Mouse (Mus musculus) testis, adult 2 months (tissue): ENCODE results near the gene Myt1l. TPM values are rescaled to one million over a fixed set of nuclear protein-coding genes. Genes with fewer than 3 reads are reported as not detected.
A peak's percentile ranks its signal among the peaks of the same experiment; 100 is the strongest.

Source experiments
- H3K27ac ChIP-seq: fragments of 200-500 bp; 2 replicates; pipeline ENCODE4 v1.5.1; 2012; ENCODE audit warnings: low read depth, low read length; ENCODE audit not compliant: control insufficient read depth, insufficient read depth
- H3K27me3 ChIP-seq: fragments of 200-500 bp; 2 replicates; pipeline ENCODE4 v1.6.1; 2012; ENCODE audit warnings: mild to moderate bottlenecking, low read length, moderate library complexity; ENCODE audit not compliant: control insufficient read depth, insufficient read depth
- H3K36me3 ChIP-seq: fragments of 200-500 bp; 2 replicates; pipeline ENCODE4 v1.6.1; 2012; ENCODE audit warnings: mild to moderate bottlenecking, low read length; ENCODE audit not compliant: control insufficient read depth, insufficient read depth
- H3K4me1 ChIP-seq: fragments of 200-500 bp; 2 replicates; pipeline ENCODE4 v1.6.1; 2012; ENCODE audit warnings: low read length; ENCODE audit not compliant: control insufficient read depth, insufficient read depth
- H3K4me3 ChIP-seq: fragments of 200-500 bp; 2 replicates; pipeline ENCODE4 v1.5.1; 2012; ENCODE audit warnings: low read depth, mild to moderate bottlenecking, low read length, moderate library complexity, mixed read lengths; ENCODE audit not compliant: control insufficient read depth
- CTCF ChIP-seq: fragments of 200-500 bp; IDR thresholded peaks from 2 replicates; pipeline ENCODE4 v1.5.1; 2012; ENCODE audit warnings: low read depth, mild to moderate bottlenecking, inconsistent platforms, low read length, moderate library complexity; ENCODE audit not compliant: control insufficient read depth, insufficient read depth, insufficient replicate concordance
- POLR2A ChIP-seq: fragments of 200-500 bp; IDR thresholded peaks from 2 replicates; pipeline ENCODE4 v1.6.1; 2012; ENCODE audit warnings: low read depth, mild to moderate bottlenecking, inconsistent platforms, low read length, moderate library complexity; ENCODE audit not compliant: control insufficient read depth
- polyA plus RNA-seq: library from polyadenylated mRNA; depleted of rRNA; stranded (reverse); fragments of >200 nt; gene quantifications from 2 replicates; pipeline ENCODE4 v1.2.3, GENCODE M21; 2012

Gene Myt1l
- polyA plus RNA-seq, 1 experiment, result 5.6 TPM

GRCm38 (mm10) chr12:29533071-29533876 is 5.1 kb downstream of the Myt1l start:
- H3K27me3 ChIP-seq, result no peaks in the 10 kb centered on the region

GRCm38 (mm10) chr12:29534326-29534725 is 6.1 kb downstream of the Myt1l start:
- Histone ChIP-seq H3K4me1 (peaks cover 2% of the 10 kb centered on the region; the same call in 1 of the 2 replicates), H3K36me3 (no peaks in the 10 kb centered on the region), H3K27me3 (no peaks in the 10 kb centered on the region), H3K4me3 (no peak overlapping the region), H3K27ac (no peak overlapping the region)
- TF ChIP-seq CTCF, result no peak
- no peak for TF ChIP-seq POLR2A

More at GRCm38 (mm10) chr12:29533071-29533876, 5.1 kb downstream of the Myt1l start:
- no peaks in the 10 kb centered on the region for H3K36me3 ChIP-seq
- peaks cover 5% of the 10 kb centered on the region for H3K4me1 ChIP-seq
- H3K27ac ChIP-seq, result no peak overlapping the region
- H3K4me3 ChIP-seq, result no peak overlapping the region
- TF ChIP-seq POLR2A (no peak), CTCF (no peak)

GRCm38 (mm10) chr12:29534761-29535300 is 6.6 kb downstream of the Myt1l start:
- Histone ChIP-seq H3K36me3 (no peaks in the 10 kb centered on the region), H3K4me3 (peak overlapping the region; percentile 14), H3K27me3 (no peaks in the 10 kb centered on the region), H3K4me1 (peaks cover 2% of the 10 kb centered on the region; the same call in 1 of the 2 replicates), H3K27ac (no peak overlapping the region)
- TF ChIP-seq POLR2A (no peak), CTCF (no peak)

GRCm38 (mm10) chr12:29537916-29538315 is 9.7 kb downstream of the Myt1l start:
- TF ChIP-seq CTCF (no peak), POLR2A (no peak)
- H3K27me3 ChIP-seq, result no peaks in the 10 kb centered on the region
- H3K4me3 ChIP-seq, result no peak overlapping the region

GRCm38 (mm10) chr12:29538456-29538855 is 10.3 kb downstream of the Myt1l start:
- H3K4me1 ChIP-seq, result peaks cover 2% of the 10 kb centered on the region; the same call in 1 of the 2 replicates
- H3K36me3 ChIP-seq, result no peaks in the 10 kb centered on the region
- no peak overlapping the region for H3K4me3 ChIP-seq
- H3K27ac ChIP-seq, result no peak overlapping the region
- TF ChIP-seq CTCF (no peak), POLR2A (no peak)
- H3K27me3 ChIP-seq, result no peaks in the 10 kb centered on the region

More at GRCm38 (mm10) chr12:29537916-29538315, 9.7 kb downstream of the Myt1l start:
- H3K4me1 ChIP-seq, result peaks cover 2% of the 10 kb centered on the region; the same call in 1 of the 2 replicates
- no peak overlapping the region for H3K27ac ChIP-seq
- no peaks in the 10 kb centered on the region for H3K36me3 ChIP-seq

- Histone ChIP-seq H3K27ac (no peak overlapping the region), H3K4me1 (peaks cover 2% of the 10 kb centered on the region; the same call in 1 of the 2 replicates), H3K4me3 (no peak overlapping the region), H3K36me3 (no peaks in the 10 kb centered on the region), H3K27me3 (no peaks in the 10 kb centered on the region)
- no peak for TF ChIP-seq POLR2A
- no peak for TF ChIP-seq CTCF
Observed at GRCm38 (mm10) chr12:29539106-29539505, 10.9 kb downstream of the Myt1l start.

- H3K36me3 ChIP-seq, result no peaks in the 10 kb centered on the region
- H3K4me1 ChIP-seq, result no peaks in the 10 kb centered on the region
- no peak overlapping the region for H3K27ac ChIP-seq
- no peak overlapping the region for H3K4me3 ChIP-seq
- TF ChIP-seq CTCF (no peak), POLR2A (no peak)
- no peaks in the 10 kb centered on the region for H3K27me3 ChIP-seq
Observed at GRCm38 (mm10) chr12:29540741-29541140, 12.6 kb downstream of the Myt1l start.

- TF ChIP-seq CTCF, result no peak
- no peak for TF ChIP-seq POLR2A
- Histone ChIP-seq H3K4me1 (no peaks in the 10 kb centered on the region), H3K36me3 (no peaks in the 10 kb centered on the region), H3K4me3 (no peak overlapping the region), H3K27me3 (no peaks in the 10 kb centered on the region), H3K27ac (no peak overlapping the region)
Observed at GRCm38 (mm10) chr12:29546073-29546472, 17.9 kb downstream of the Myt1l start.
